Mouse (Mus musculus) liver, embryonic 11.5 days (tissue): ENCODE results near the gene Sec14l2. TPM values are rescaled to one million over a fixed set of nuclear protein-coding genes. Genes with fewer than 3 reads are reported as not detected.
"Not testable (repeated sequence)": the region's sequence is repeated elsewhere in the genome, so short reads cannot be mapped to it uniquely, and the experiment has no call there.

Experiments
- ATAC-seq: fragments of 200-750 bp; cut with Nextera tagmentation; replicated peaks from 2 replicates; pipeline ENCODE4 v1.8.0; 2017; ENCODE audit warnings: moderate number of reproducible peaks, mild to moderate bottlenecking, moderate TSS enrichment, moderate library complexity; ENCODE audit not compliant: low FRiP score
- DNase-seq: peaks from one replicate; pipeline ENCODE4 v3.0.0-alpha.2; 2017; ENCODE audit warnings: low spot score
- H3K27ac ChIP-seq: fragments of 300-500 bp; sonication (generic); 2 replicates; pipeline ENCODE4 v1.5.1; 2014; ENCODE audit warnings: mild to moderate bottlenecking, low read depth, low read length, control low read depth
- H3K27me3 ChIP-seq: fragments of 300-500 bp; sonication (generic); replicated peaks from 2 replicates; pipeline ENCODE4 v1.6.1; 2014; ENCODE audit warnings: low read length, mixed read lengths; ENCODE audit not compliant: control insufficient read depth, insufficient read depth
- H3K36me3 ChIP-seq: fragments of 300-500 bp; sonication (generic); 2 replicates; pipeline ENCODE4 v1.6.1; 2014; ENCODE audit warnings: mild to moderate bottlenecking, low read length, moderate library complexity, mixed read lengths; ENCODE audit not compliant: control insufficient read depth, insufficient read depth
- H3K4me1 ChIP-seq: fragments of 300-500 bp; sonication (generic); replicated peaks from 2 replicates; pipeline ENCODE4 v1.6.1; 2014; ENCODE audit warnings: low read length, mixed read lengths; ENCODE audit not compliant: control insufficient read depth, insufficient read depth
- H3K4me2 ChIP-seq: fragments of 300-500 bp; sonication (generic); 2 replicates; pipeline ENCODE4 v1.6.1; 2014; ENCODE audit warnings: mild to moderate bottlenecking, control low read depth, moderate library complexity
- H3K4me3 ChIP-seq: fragments of 300-500 bp; sonication (generic); 2 replicates; pipeline ENCODE4 v1.5.1; 2014; ENCODE audit warnings: low read depth, low read length, control low read depth
- H3K9ac ChIP-seq: fragments of 300-500 bp; sonication (generic); 2 replicates; pipeline ENCODE4 v1.6.1; 2014; ENCODE audit warnings: low read depth, low read length, control low read depth
- H3K9me3 ChIP-seq: fragments of 300-500 bp; sonication (generic); 2 replicates; pipeline ENCODE4 v1.6.1; 2016; ENCODE audit warnings: low read length, inconsistent platforms, mixed read lengths; ENCODE audit not compliant: control insufficient read depth
- WGBS: fragments of 180-500 bp; shearing (Covaris S2); extraction: QIAGEN DNeasy Blood & Tissue Kit; methylation state at CpG from one replicate; pipeline ENCODE4 v1.1.7; 2014; 5-methylcytosine and 5-hydroxymethylcytosine counted together
- polyA plus RNA-seq: library from polyadenylated mRNA; unstranded; fragments of >200 nt; fragmentation: Nextera tagmentation; extraction: Ambion mirVana; gene quantifications from 2 replicates; pipeline ENCODE4 v1.2.1, GENCODE M21; 2014

The Sec14l2 gene
- polyA plus RNA-seq, 1 experiment from 2014 or later = 6.8 TPM

DNA sequence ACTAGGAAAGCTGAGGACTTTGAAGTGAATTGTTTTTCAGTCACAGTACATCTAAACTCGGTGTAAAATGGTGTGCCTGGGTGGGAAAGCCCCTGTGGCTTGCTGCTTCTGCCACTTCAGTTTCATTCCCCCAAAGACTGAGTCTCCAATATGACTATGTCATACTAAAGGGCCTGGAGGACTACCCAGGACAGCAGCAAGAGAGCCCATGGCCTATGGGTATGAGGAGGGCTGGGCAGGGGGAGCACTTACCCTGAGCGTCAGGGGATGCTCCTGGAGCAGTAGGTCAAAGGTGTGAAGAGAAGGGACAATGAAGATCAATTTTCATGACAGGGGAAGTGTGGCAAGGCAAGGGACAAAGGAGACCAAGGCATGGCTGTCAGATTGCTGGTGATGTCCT, 15.7 kb upstream of the Sec14l2 start:
- Histone ChIP-seq H3K4me3 (no peak overlapping the region), H3K9me3 (no peaks in the 10 kb centered on the region), H3K27ac (no peak overlapping the region), H3K4me2 (no peak overlapping the region), H3K9ac (no peak overlapping the region), H3K36me3 (peaks cover 10% of the 10 kb centered on the region; the same call in 1 of the 2 replicates), H3K27me3 (no peaks in the 10 kb centered on the region), H3K4me1 (peaks cover 3% of the 10 kb centered on the region)
- DNase-seq (no peak), ATAC-seq (no peak)
- WGBS = 78% methylated on average over 2 of the region's 2 CpGs

- ATAC-seq (peak; percentile 92), DNase-seq (peak; percentile 89)
- peaks cover 8% of the 10 kb centered on the region for H3K4me1 ChIP-seq
- H3K9ac ChIP-seq = peak within 1 kb of the TSS; percentile 93
- H3K27ac ChIP-seq = peak within 1 kb of the TSS; percentile 64
- H3K9me3 ChIP-seq = peaks cover 3% of the 10 kb centered on the region; the same call in 1 of the 2 replicates
- H3K4me3 ChIP-seq = peak within 1 kb of the TSS; percentile 92
- no peaks in the 10 kb centered on the region for H3K27me3 ChIP-seq
- WGBS = 3% methylated on average over 63 of the region's 66 CpGs
- H3K36me3 ChIP-seq = peaks cover 3% of the 10 kb centered on the region; the same call in 1 of the 2 replicates
- peak within 1 kb of the TSS; percentile 95 for H3K4me2 ChIP-seq
Observed at GRCm38 (mm10) chr11:4134986-4135935, 12.0 kb upstream of the Sec14l2 start, which contains the start of gene Rnf215. Rnf215 (plus strand) TSS chr11:4135202.

DNA sequence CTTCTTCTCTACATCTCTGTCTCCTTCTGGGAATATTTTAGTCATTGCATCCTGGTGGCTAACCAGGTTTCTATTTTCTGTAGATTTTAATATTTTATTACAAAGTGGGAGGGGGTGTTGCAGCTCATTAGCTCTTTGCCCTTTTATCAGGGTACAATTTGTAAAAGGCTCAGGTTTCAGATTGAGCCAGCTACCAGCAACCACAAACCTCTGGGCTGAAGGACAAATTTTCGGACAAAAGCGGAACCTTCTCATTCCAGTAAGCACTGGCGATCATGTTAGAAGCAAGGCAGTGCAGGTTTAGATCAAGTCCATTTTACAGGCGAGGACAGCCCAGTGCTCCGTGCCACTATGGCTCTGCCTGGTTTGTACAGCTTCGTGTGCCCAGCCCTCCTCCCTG, 11.2 kb upstream of the Sec14l2 start:
- no peaks in the 10 kb centered on the region for H3K27me3 ChIP-seq
- H3K4me2 ChIP-seq = peak overlapping the region; percentile 95; the same call in 1 of the 2 replicates
- H3K9ac ChIP-seq = no peak overlapping the region
- ATAC-seq = no peak
- no peak overlapping the region for H3K4me3 ChIP-seq
- H3K27ac ChIP-seq = no peak overlapping the region
- 53% methylated on average over 6 of the region's 6 CpGs for WGBS
- peaks cover 8% of the 10 kb centered on the region for H3K4me1 ChIP-seq
- H3K36me3 ChIP-seq = no peaks in the 10 kb centered on the region
- no peak for DNase-seq
- H3K9me3 ChIP-seq = peaks cover 3% of the 10 kb centered on the region; the same call in 1 of the 2 replicates

DNA sequence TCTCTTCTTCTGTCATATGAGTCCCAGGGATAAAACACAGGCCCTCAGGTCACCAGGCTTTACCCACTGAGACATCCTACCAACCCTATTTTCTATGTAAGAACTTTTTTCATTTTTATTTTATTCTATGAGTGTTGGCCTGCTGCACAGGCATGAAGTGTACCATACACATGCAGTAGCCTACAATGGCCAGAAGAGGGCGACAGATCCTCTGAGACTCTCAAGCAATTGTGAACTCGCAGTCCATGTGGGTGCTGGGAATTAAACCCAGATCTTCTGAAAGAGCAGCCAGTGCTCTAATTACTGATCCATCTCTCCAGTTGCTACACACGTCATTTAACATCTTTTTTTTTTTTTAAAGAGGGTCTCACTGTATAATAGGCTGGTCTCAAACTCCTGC, 10.2 kb upstream of the Sec14l2 start:
- H3K36me3 ChIP-seq = no peaks in the 10 kb centered on the region
- DNase-seq = no peak
- WGBS = 48% methylated on average over 3 of the region's 3 CpGs
- ATAC-seq = no peak
- no peaks in the 10 kb centered on the region for H3K27me3 ChIP-seq
- H3K9me3 ChIP-seq = peaks cover 3% of the 10 kb centered on the region; the same call in 1 of the 2 replicates
- no peak overlapping the region for H3K27ac ChIP-seq
- no peak overlapping the region for H3K4me3 ChIP-seq
- peaks cover 8% of the 10 kb centered on the region for H3K4me1 ChIP-seq
- no peak overlapping the region for H3K9ac ChIP-seq
- no peak overlapping the region for H3K4me2 ChIP-seq

DNA sequence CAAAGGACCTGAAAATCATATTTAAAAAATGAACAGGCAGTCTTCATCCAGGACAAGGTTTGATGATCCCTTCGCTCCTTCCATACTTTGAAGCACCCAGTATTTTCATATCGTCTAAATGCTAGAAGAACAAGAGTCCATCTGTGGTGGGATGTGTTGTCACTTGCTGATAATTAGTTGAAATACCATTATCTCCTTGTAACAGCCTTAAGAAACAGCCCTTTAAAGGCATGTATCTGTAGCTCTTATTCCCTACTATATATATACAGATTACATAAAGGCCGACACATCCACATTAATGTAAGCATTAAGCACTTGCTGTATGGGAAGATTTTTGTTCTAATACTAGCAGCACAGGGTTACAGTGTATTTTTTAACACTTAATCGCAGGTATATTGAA, 5.2 kb upstream of the Sec14l2 start:
- not testable (repeated sequence) for H3K9ac ChIP-seq, H3K4me1 ChIP-seq, H3K27me3 ChIP-seq, H3K27ac ChIP-seq, H3K36me3 ChIP-seq, DNase-seq, H3K4me3 ChIP-seq, H3K9me3 ChIP-seq, H3K4me2 ChIP-seq
- 63% methylated on average over 4 of the region's 4 CpGs for WGBS
- ATAC-seq = peak; percentile 70

DNA sequence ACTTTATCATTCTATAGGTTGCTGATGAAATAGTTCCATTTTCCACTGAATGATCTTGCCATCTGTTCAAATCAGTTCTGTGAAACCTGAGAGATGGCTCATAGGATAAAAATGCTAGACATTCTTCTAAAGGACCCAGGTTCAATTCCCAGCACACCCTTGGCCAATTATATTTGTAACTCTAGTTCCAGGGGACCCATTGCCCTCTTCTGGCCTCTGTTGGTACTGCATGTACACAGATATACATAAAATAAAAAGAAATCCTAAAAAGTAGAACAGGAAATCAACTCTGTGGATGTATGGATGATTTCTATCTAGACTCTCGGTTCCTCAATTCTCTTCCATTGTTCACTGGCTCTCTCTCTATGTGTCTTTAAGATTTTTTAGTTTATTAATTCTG, 3.8 kb upstream of the Sec14l2 start:
- no peaks in the 10 kb centered on the region for H3K27me3 ChIP-seq
- H3K4me1 ChIP-seq = peaks cover 4% of the 10 kb centered on the region
- no peaks in the 10 kb centered on the region for H3K9me3 ChIP-seq
- no peak overlapping the region for H3K9ac ChIP-seq
- H3K4me2 ChIP-seq = no peak overlapping the region
- DNase-seq = no peak
- no peak overlapping the region for H3K27ac ChIP-seq
- 80% methylated on average over 1 of the region's 1 CpGs for WGBS
- ATAC-seq = no peak
- no peak overlapping the region for H3K4me3 ChIP-seq
- H3K36me3 ChIP-seq = no peaks in the 10 kb centered on the region

GRCm38 (mm10) chr11:4123922-4124321, 707 bp upstream of the Sec14l2 start:
- Histone ChIP-seq H3K9ac (no peak overlapping the region), H3K4me3 (no peak overlapping the region), H3K36me3 (no peaks in the 10 kb centered on the region), H3K27ac (no peak overlapping the region), H3K9me3 (no peaks in the 10 kb centered on the region), H3K27me3 (peaks cover 9% of the 10 kb centered on the region), H3K4me2 (no peak overlapping the region; the same call in 1 of the 2 replicates), H3K4me1 (peaks cover 1% of the 10 kb centered on the region; the same call in 1 of the 2 replicates)
- DNase-seq (peak; percentile 58), ATAC-seq (no peak)
- WGBS = 51% methylated on average over 5 of the region's 5 CpGs

GRCm38 (mm10) chr11:4122226-4122625, 989 bp downstream of the Sec14l2 start:
- DNase-seq (no peak), ATAC-seq (no peak)
- Histone ChIP-seq H3K36me3 (no peaks in the 10 kb centered on the region), H3K9me3 (no peaks in the 10 kb centered on the region), H3K4me2 (no peak overlapping the region), H3K9ac (no peak overlapping the region), H3K27me3 (peaks cover 26% of the 10 kb centered on the region), H3K4me3 (no peak overlapping the region), H3K27ac (no peak overlapping the region), H3K4me1 (peaks cover 15% of the 10 kb centered on the region)
- 74% methylated on average over 5 of the region's 5 CpGs for WGBS
